ENCODE assay signal across 8 mouse cellular contexts in the genomic region with DNA sequence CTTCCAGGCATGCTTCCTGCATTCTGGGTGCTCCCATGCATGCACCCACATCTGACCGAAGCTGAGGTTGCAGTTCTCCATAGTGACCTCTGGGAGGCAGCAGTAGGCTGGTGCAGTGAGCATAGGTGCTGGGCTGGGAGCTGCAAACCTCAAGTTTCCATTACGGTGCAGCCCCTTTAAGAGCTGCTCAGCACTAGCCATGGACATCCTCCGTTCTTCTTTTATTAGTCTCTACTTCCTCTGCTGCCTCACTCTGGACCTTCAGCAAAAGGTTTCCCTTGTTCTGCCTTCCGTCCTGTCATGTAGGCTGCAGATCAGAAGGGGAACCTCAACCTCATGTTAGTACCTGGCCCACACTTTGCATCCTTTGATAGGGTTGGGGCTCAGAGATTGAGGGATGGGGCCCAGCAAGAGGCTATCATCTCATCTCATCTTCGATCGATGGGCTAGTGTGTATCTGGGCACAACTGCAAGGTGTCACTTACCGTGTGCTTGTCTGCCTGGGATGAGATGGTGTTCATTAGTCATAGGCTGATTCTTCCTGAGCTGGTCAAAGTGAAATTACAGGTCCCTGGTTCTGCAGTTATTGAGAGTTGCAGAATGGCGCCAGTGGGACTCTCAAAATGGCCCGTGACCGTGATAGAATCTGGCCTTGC. TPM values are rescaled to one million over a fixed set of nuclear protein-coding genes. Genes with fewer than 3 reads are reported as not detected.
DNase-seq lines count a peak whose midpoint lies in the region; ATAC-seq and TF ChIP-seq lines count a peak whose summit lies in the region.

No protein-coding gene starts in this region.

- ATAC-seq in intestine, embryonic 16.5 days: peak; percentile 38
- no peak for ATAC-seq in limb, embryonic 15.5 days (ENCODE audit: insufficient number of reproducible peaks, low FRiP score, low TSS enrichment, low read depth)
- ATAC-seq in midbrain, embryonic 16.5 days: peak; percentile 57
- peak; percentile 50 for ATAC-seq in stomach, postnatal 0 days (ENCODE audit: low FRiP score, low TSS enrichment)

- peak overlapping the region; percentile 97 for H3K4me2 ChIP-seq in intestine, embryonic 16.5 days (ENCODE audit: low read depth, low read length)
- peak overlapping the region; percentile 98 for H3K4me2 ChIP-seq in limb, embryonic 15.5 days
- peak overlapping the region; percentile 68 for H3K4me2 ChIP-seq in midbrain, embryonic 16.5 days (ENCODE audit: low read length)
- peak overlapping the region; percentile 91 for H3K4me2 ChIP-seq in stomach, postnatal 0 days (replicated peaks; ENCODE audit: low read depth)

- TF ChIP-seq CTCF in stomach, postnatal 0 days (IDR thresholded peaks at IDR 0.05; ENCODE audit: low read depth): peak; percentile 95

- H3K9me3 ChIP-seq in intestine, embryonic 16.5 days (ENCODE audit: control insufficient read depth, low read length): no peaks in the 10 kb centered on the region
- no peaks in the 10 kb centered on the region for H3K9me3 ChIP-seq in limb, embryonic 15.5 days
- H3K9me3 ChIP-seq in midbrain, embryonic 16.5 days (replicated peaks; ENCODE audit: control insufficient read depth, low read length, poor library complexity, severe bottlenecking): no peaks in the 10 kb centered on the region
- no peaks in the 10 kb centered on the region for H3K9me3 ChIP-seq in stomach, postnatal 0 days (ENCODE audit: control insufficient read depth, low read length)

- TF ChIP-seq EP300 in stomach, postnatal 0 days (optimal IDR thresholded peaks at IDR 0.05): no peak

- 9% methylated on average over 10 of the region's 10 CpGs for WGBS in intestine, embryonic 16.5 days
- 8% methylated on average over 10 of the region's 10 CpGs for WGBS in limb, embryonic 15.5 days
- 5% methylated on average over 10 of the region's 10 CpGs for WGBS in midbrain, embryonic 16.5 days
- 11% methylated on average over 10 of the region's 10 CpGs for WGBS in stomach, postnatal 0 days

- peak overlapping the region; percentile 55 for H3K4me3 ChIP-seq in intestine, embryonic 16.5 days (ENCODE audit: low read length)
- peak overlapping the region; percentile 54 for H3K4me3 ChIP-seq in limb, embryonic 15.5 days
- H3K4me3 ChIP-seq in midbrain, embryonic 16.5 days (ENCODE audit: low read depth, low read length): peak overlapping the region; percentile 69
- H3K4me3 ChIP-seq in stomach, postnatal 0 days (ENCODE audit: low read depth, low read length): peak overlapping the region; percentile 48

- H3K27ac ChIP-seq in intestine, embryonic 16.5 days (ENCODE audit: low read length): no peak overlapping the region
- peak overlapping the region; percentile 7; the same call in 1 of the 2 replicates for H3K27ac ChIP-seq in limb, embryonic 15.5 days
- peak overlapping the region; percentile 81 for H3K27ac ChIP-seq in midbrain, embryonic 16.5 days (ENCODE audit: low read length)
- H3K27ac ChIP-seq in stomach, postnatal 0 days (replicated peaks): peak overlapping the region; percentile 5; the same call in 1 of the 2 replicates

- H3K36me3 ChIP-seq in intestine, embryonic 16.5 days (ENCODE audit: control insufficient read depth, insufficient read depth, low read length): no peaks in the 10 kb centered on the region
- H3K36me3 ChIP-seq in limb, embryonic 15.5 days: no peaks in the 10 kb centered on the region
- no peaks in the 10 kb centered on the region for H3K36me3 ChIP-seq in midbrain, embryonic 16.5 days (ENCODE audit: control insufficient read depth, insufficient read depth, low read length)
- no peaks in the 10 kb centered on the region for H3K36me3 ChIP-seq in stomach, postnatal 0 days (ENCODE audit: control insufficient read depth, insufficient read depth, low read length)

- H3K9ac ChIP-seq in intestine, embryonic 16.5 days (ENCODE audit: low read depth, low read length): 0 out of 2 replicates have a peak overlapping the region, but pooled peaks have one; percentile 19
- H3K9ac ChIP-seq in limb, embryonic 15.5 days: no peak overlapping the region
- H3K9ac ChIP-seq in midbrain, embryonic 16.5 days (ENCODE audit: low read depth, low read length): peak overlapping the region; percentile 81; the same call in 1 of the 2 replicates
- no peak overlapping the region for H3K9ac ChIP-seq in stomach, postnatal 0 days (ENCODE audit: low read length)

- H3K27me3 ChIP-seq in intestine, embryonic 16.5 days (replicated peaks; ENCODE audit: control insufficient read depth, insufficient read depth, low read length): peaks cover 18% of the 10 kb centered on the region; the same call in 1 of the 2 replicates
- peaks cover 21% of the 10 kb centered on the region for H3K27me3 ChIP-seq in limb, embryonic 15.5 days
- peaks cover 13% of the 10 kb centered on the region for H3K27me3 ChIP-seq in midbrain, embryonic 16.5 days (ENCODE audit: control insufficient read depth, insufficient read depth, low read depth, low read length)
- no peaks in the 10 kb centered on the region for H3K27me3 ChIP-seq in stomach, postnatal 0 days (ENCODE audit: control insufficient read depth, insufficient read depth, low read length)

- H3K4me1 ChIP-seq in intestine, embryonic 16.5 days (ENCODE audit: control insufficient read depth, insufficient read depth, low read length): peaks cover 45% of the 10 kb centered on the region
- H3K4me1 ChIP-seq in limb, embryonic 15.5 days: peaks cover 54% of the 10 kb centered on the region
- H3K4me1 ChIP-seq in midbrain, embryonic 16.5 days (ENCODE audit: control insufficient read depth, insufficient read depth, low read length): peaks cover 28% of the 10 kb centered on the region
- peaks cover 11% of the 10 kb centered on the region for H3K4me1 ChIP-seq in stomach, postnatal 0 days (replicated peaks; ENCODE audit: control insufficient read depth, insufficient read depth)

- DNase-seq in right cerebral cortex, adult 2 months (ENCODE audit: low spot score in 2 of 2): peak; percentile 75
- DNase-seq in right cerebral cortex, postnatal 4 days: no peak
- peak; percentile 94 for DNase-seq in cerebellum, adult 9-10 months
- DNase-seq in frontal cortex, postnatal 25 days (ENCODE audit: low spot score in 2 of 2): peak; percentile 40 to 63
- peak; percentile 69 for DNase-seq in stomach, postnatal 0 days (ENCODE audit: low spot score)

RNA-seq across cellular contexts. Expression of a gene that starts 5.9 kb away (rescaled TPM):
- polyA plus RNA-seq in intestine, embryonic 16.5 days (2015; fragmentation: Nextera tagmentation; extraction: Ambion mirVana): 58.2 and 59.2 TPM in 2 replicates
- polyA plus RNA-seq in limb, embryonic 15.5 days (2015; fragmentation: Nextera tagmentation; extraction: Ambion mirVana): 71.4 and 79.1 TPM in 2 replicates
- 45.8 and 49.1 TPM in 2 replicates for polyA plus RNA-seq in midbrain, embryonic 16.5 days (2015; fragmentation: Nextera tagmentation; extraction: Ambion mirVana)
- 56.9 and 58.7 TPM in 2 replicates for polyA plus RNA-seq in stomach, postnatal 0 days (2015; fragmentation: Nextera tagmentation; extraction: Ambion mirVana)

RNA-seq across cellular contexts. Expression of a gene that starts 6.0 kb away (rescaled TPM):
- polyA plus RNA-seq in intestine, embryonic 16.5 days (2015; fragmentation: Nextera tagmentation; extraction: Ambion mirVana): 50.9 and 57.1 TPM in 2 replicates
- 54.7 and 57.5 TPM in 2 replicates for polyA plus RNA-seq in limb, embryonic 15.5 days (2015; fragmentation: Nextera tagmentation; extraction: Ambion mirVana)
- 73.3 and 74.0 TPM in 2 replicates for polyA plus RNA-seq in midbrain, embryonic 16.5 days (2015; fragmentation: Nextera tagmentation; extraction: Ambion mirVana)
- 53.4 and 60.2 TPM in 2 replicates for polyA plus RNA-seq in stomach, postnatal 0 days (2015; fragmentation: Nextera tagmentation; extraction: Ambion mirVana)

RNA-seq across cellular contexts. Expression of a gene that starts 13.8 kb away (rescaled TPM):
- 30.6 and 30.8 TPM in 2 replicates for polyA plus RNA-seq in intestine, embryonic 16.5 days (2015; fragmentation: Nextera tagmentation; extraction: Ambion mirVana)
- 14.2 and 20.6 TPM in 2 replicates for polyA plus RNA-seq in limb, embryonic 15.5 days (2015; fragmentation: Nextera tagmentation; extraction: Ambion mirVana)
- 17.1 and 17.5 TPM in 2 replicates for polyA plus RNA-seq in midbrain, embryonic 16.5 days (2015; fragmentation: Nextera tagmentation; extraction: Ambion mirVana)
- polyA plus RNA-seq in stomach, postnatal 0 days (2015; fragmentation: Nextera tagmentation; extraction: Ambion mirVana): 22.6 and 27.5 TPM in 2 replicates

RNA-seq across cellular contexts. Expression of a gene that starts 20.1 kb away (rescaled TPM):
- 19.3 and 21.0 TPM in 2 replicates for polyA plus RNA-seq in intestine, embryonic 16.5 days (2015; fragmentation: Nextera tagmentation; extraction: Ambion mirVana)
- 16.4 and 21.6 TPM in 2 replicates for polyA plus RNA-seq in limb, embryonic 15.5 days (2015; fragmentation: Nextera tagmentation; extraction: Ambion mirVana)
- 6.6 and 7.1 TPM in 2 replicates for polyA plus RNA-seq in midbrain, embryonic 16.5 days (2015; fragmentation: Nextera tagmentation; extraction: Ambion mirVana)
- 20.8 and 23.5 TPM in 2 replicates for polyA plus RNA-seq in stomach, postnatal 0 days (2015; fragmentation: Nextera tagmentation; extraction: Ambion mirVana)

RNA-seq across cellular contexts. Expression of a gene that starts 26.0 kb away (rescaled TPM):
- polyA plus RNA-seq in intestine, embryonic 16.5 days (2015; fragmentation: Nextera tagmentation; extraction: Ambion mirVana): 45.5 and 45.7 TPM in 2 replicates
- 16.9 and 23.6 TPM in 2 replicates for polyA plus RNA-seq in limb, embryonic 15.5 days (2015; fragmentation: Nextera tagmentation; extraction: Ambion mirVana)
- 16.9 and 17.7 TPM in 2 replicates for polyA plus RNA-seq in midbrain, embryonic 16.5 days (2015; fragmentation: Nextera tagmentation; extraction: Ambion mirVana)
- 82.1 and 88.0 TPM in 2 replicates for polyA plus RNA-seq in stomach, postnatal 0 days (2015; fragmentation: Nextera tagmentation; extraction: Ambion mirVana)

Comparison
In these comparisons a context has a peak if more than half of its experiments do, and no peak if none do; other contexts are left out.
1. H3K9ac ChIP-seq: peak in intestine, embryonic 16.5 days (single experiment) and midbrain, embryonic 16.5 days (single experiment); none in limb, embryonic 15.5 days (single experiment) and stomach, postnatal 0 days (single experiment).
2. Peak in every context shown above with its lines, with median percentiles within 50 percentile points of each other: H3K4me2 ChIP-seq and H3K4me3 ChIP-seq.